Mouse (Mus musculus): ENCODE measurements around the gene Fsd2. TPM values are rescaled to one million over a fixed set of nuclear protein-coding genes. Genes with fewer than 3 reads are reported as not detected.

The Fsd2 gene
- polyA plus RNA-seq, 1 experiment from 2014 or later = 0.15 TPM

DNA sequence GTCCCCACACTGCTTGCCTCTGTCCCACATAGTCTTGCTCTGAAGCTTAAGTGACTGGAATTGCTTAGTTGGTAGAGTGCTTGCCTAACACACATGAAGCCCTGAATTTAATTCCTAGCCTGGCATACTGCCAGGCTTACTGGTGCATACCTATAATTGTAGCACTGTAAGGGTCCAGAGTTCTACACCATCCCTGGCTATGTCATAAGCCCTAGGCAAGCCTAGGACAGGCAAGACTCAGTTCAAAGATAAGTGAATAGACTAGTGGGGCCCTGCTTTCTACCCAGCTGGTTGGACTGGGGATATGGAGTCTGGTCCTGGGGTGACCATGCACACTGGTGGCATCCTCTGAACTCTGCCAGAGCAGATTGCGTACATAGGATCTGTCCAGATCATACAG lies 30.9 kb upstream of the Fsd2 start:
- Histone ChIP-seq H3K9ac (ENCODE audit: low read length) (no peak overlapping the region), H3K4me1 (replicated peaks; ENCODE audit: control insufficient read depth, insufficient read depth, low read length) (no peaks in the 10 kb centered on the region), H3K9me3 (ENCODE audit: control insufficient read depth, low read length) (no peaks in the 10 kb centered on the region), H3K4me2 (ENCODE audit: low read depth, low read length, severe bottlenecking) (no peak overlapping the region), H3K27ac (ENCODE audit: low read depth, low read length) (no peak overlapping the region), H3K27me3 (ENCODE audit: control insufficient read depth, insufficient read depth, low read length) (no peaks in the 10 kb centered on the region), H3K4me3 (ENCODE audit: low read depth, low read length) (no peak overlapping the region), H3K36me3 (ENCODE audit: control insufficient read depth, insufficient read depth, low read length) (no peaks in the 10 kb centered on the region; the same call in 1 of the 2 replicates)
- whole genome bisulfite sequencing = 94% methylated on average over 1 of the region's 1 CpGs
- peak; percentile 41 for DNase-seq (ENCODE audit: low spot score)
- no peak for ATAC-seq (replicated peaks; ENCODE audit: low FRiP score)

DNA sequence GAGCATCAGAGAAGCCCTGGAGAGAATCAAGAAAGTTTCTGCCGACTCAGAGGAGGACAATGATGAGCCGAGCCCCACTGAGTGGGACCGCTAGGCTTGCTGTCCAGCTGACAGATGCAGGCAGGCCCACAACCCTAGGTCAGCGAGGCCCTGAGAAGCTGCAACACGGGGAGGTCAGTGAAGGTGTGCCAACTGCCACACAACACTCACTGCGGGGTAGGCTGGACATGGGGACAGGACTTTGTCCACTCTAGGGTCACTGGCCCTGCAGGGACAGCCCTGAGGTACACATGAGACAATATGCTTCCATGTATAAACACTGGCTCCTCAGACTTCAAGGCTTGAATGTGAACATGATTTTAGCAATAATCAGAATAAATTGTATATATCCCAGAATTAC lies 29.3 kb upstream of the Fsd2 start:
- Histone ChIP-seq H3K4me2 (ENCODE audit: low read depth, low read length, severe bottlenecking) (no peak overlapping the region), H3K4me3 (ENCODE audit: low read depth, low read length) (no peak overlapping the region), H3K9me3 (ENCODE audit: control insufficient read depth, low read length) (no peaks in the 10 kb centered on the region), H3K27me3 (ENCODE audit: control insufficient read depth, insufficient read depth, low read length) (no peaks in the 10 kb centered on the region), H3K4me1 (replicated peaks; ENCODE audit: control insufficient read depth, insufficient read depth, low read length) (no peaks in the 10 kb centered on the region), H3K9ac (ENCODE audit: low read length) (no peak overlapping the region), H3K36me3 (ENCODE audit: control insufficient read depth, insufficient read depth, low read length) (no peaks in the 10 kb centered on the region; the same call in 1 of the 2 replicates), H3K27ac (ENCODE audit: low read depth, low read length) (no peak overlapping the region)
- ATAC-seq (replicated peaks; ENCODE audit: low FRiP score) = no peak
- DNase-seq (ENCODE audit: low spot score) = peak; percentile 42
- WGBS = 94% methylated on average over 6 of the region's 6 CpGs

- Histone ChIP-seq H3K9me3 (ENCODE audit: control insufficient read depth, low read length) (no peaks in the 10 kb centered on the region), H3K9ac (ENCODE audit: low read length) (no peak overlapping the region), H3K36me3 (ENCODE audit: control insufficient read depth, insufficient read depth, low read length) (no peaks in the 10 kb centered on the region; the same call in 1 of the 2 replicates), H3K27me3 (ENCODE audit: control insufficient read depth, insufficient read depth, low read length) (no peaks in the 10 kb centered on the region), H3K4me3 (ENCODE audit: low read depth, low read length) (no peak overlapping the region), H3K27ac (ENCODE audit: low read depth, low read length) (no peak overlapping the region), H3K4me1 (replicated peaks; ENCODE audit: control insufficient read depth, insufficient read depth, low read length) (no peaks in the 10 kb centered on the region), H3K4me2 (ENCODE audit: low read depth, low read length, severe bottlenecking) (no peak overlapping the region)
- DNase-seq (ENCODE audit: low spot score) = no peak
- no peak for ATAC-seq (replicated peaks; ENCODE audit: low FRiP score)
- 90% methylated on average over 5 of the region's 5 CpGs for WGBS
These were observed 28.3 kb upstream of the Fsd2 start for GRCm38 (mm10) chr7:81595056-81595455.

- no peaks in the 10 kb centered on the region; the same call in 1 of the 2 replicates for H3K36me3 ChIP-seq (ENCODE audit: control insufficient read depth, insufficient read depth, low read length)
- peak; percentile 39 for DNase-seq (ENCODE audit: low spot score)
- WGBS = 91% methylated on average over 8 of the region's 8 CpGs
- no peak overlapping the region for H3K27ac ChIP-seq (ENCODE audit: low read depth, low read length)
- H3K9ac ChIP-seq (ENCODE audit: low read length) = no peak overlapping the region
- H3K27me3 ChIP-seq (ENCODE audit: control insufficient read depth, insufficient read depth, low read length) = no peaks in the 10 kb centered on the region
- no peak overlapping the region for H3K4me2 ChIP-seq (ENCODE audit: low read depth, low read length, severe bottlenecking)
- no peaks in the 10 kb centered on the region for H3K4me1 ChIP-seq (replicated peaks; ENCODE audit: control insufficient read depth, insufficient read depth, low read length)
- H3K4me3 ChIP-seq (ENCODE audit: low read depth, low read length) = no peak overlapping the region
- H3K9me3 ChIP-seq (ENCODE audit: control insufficient read depth, low read length) = no peaks in the 10 kb centered on the region
- ATAC-seq (replicated peaks; ENCODE audit: low FRiP score) = no peak
These were observed 26.6 kb upstream of the Fsd2 start for GRCm38 (mm10) chr7:81593387-81593786.

DNA sequence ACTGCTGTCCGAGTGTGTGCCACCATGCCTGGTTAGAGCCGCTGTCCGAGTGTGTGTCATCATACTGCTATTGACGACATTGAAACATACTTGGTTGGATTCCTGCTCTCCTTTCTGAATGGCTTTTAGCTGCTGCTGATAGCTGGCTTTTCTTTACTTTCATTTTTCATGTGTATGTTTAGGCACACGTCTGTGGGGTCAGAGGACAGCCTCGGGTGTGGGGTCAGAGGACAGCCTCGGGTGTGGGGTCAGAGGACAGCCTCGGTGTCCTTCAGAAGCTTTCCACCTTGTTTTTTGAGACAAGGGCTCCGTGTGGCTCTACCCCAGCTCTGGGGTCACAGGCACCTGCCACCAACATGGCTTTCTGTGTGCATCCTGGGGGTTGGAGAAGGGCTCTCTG lies 25.9 kb upstream of the Fsd2 start:
- peak; percentile 26 for DNase-seq (ENCODE audit: low spot score)
- ATAC-seq (replicated peaks; ENCODE audit: low FRiP score) = no peak
- no peak overlapping the region for H3K9ac ChIP-seq (ENCODE audit: low read length)
- no peaks in the 10 kb centered on the region; the same call in 1 of the 2 replicates for H3K36me3 ChIP-seq (ENCODE audit: control insufficient read depth, insufficient read depth, low read length)
- H3K4me3 ChIP-seq (ENCODE audit: low read depth, low read length) = no peak overlapping the region
- 86% methylated on average over 9 of the region's 9 CpGs for WGBS
- no peak overlapping the region for H3K4me2 ChIP-seq (ENCODE audit: low read depth, low read length, severe bottlenecking)
- H3K4me1 ChIP-seq (replicated peaks; ENCODE audit: control insufficient read depth, insufficient read depth, low read length) = no peaks in the 10 kb centered on the region
- no peak overlapping the region for H3K27ac ChIP-seq (ENCODE audit: low read depth, low read length)
- no peaks in the 10 kb centered on the region for H3K27me3 ChIP-seq (ENCODE audit: control insufficient read depth, insufficient read depth, low read length)
- no peaks in the 10 kb centered on the region for H3K9me3 ChIP-seq (ENCODE audit: control insufficient read depth, low read length)

DNA sequence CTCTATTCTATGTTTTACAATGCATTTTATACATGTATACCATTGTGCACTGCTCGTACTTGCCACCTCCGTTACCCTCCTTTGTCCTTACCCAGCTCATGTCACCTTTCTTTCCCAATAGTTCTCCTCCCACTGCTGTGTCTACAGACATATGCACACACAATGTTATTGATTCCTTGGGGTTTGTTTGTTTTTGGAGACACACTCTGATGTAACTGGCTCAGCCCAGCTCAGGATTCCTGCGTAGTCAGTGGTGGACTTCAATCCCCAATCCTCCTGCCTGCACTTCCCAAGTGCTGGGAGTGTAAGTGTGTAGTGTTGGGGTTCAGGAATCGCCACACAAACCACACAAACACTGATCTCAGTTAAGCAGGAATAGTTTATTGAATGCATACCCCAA lies 20.5 kb upstream of the Fsd2 start:
- Histone ChIP-seq H3K27me3 (ENCODE audit: control insufficient read depth, insufficient read depth, low read length) (no peaks in the 10 kb centered on the region), H3K9me3 (ENCODE audit: control insufficient read depth, low read length) (no peaks in the 10 kb centered on the region), H3K27ac (ENCODE audit: low read depth, low read length) (no peak overlapping the region), H3K36me3 (ENCODE audit: control insufficient read depth, insufficient read depth, low read length) (no peaks in the 10 kb centered on the region; the same call in 1 of the 2 replicates), H3K4me1 (replicated peaks; ENCODE audit: control insufficient read depth, insufficient read depth, low read length) (no peaks in the 10 kb centered on the region), H3K4me3 (ENCODE audit: low read depth, low read length) (no peak overlapping the region), H3K4me2 (ENCODE audit: low read depth, low read length, severe bottlenecking) (no peak overlapping the region), H3K9ac (ENCODE audit: low read length) (no peak overlapping the region)
- 94% methylated on average over 4 of the region's 4 CpGs for WGBS
- DNase-seq (ENCODE audit: low spot score) = no peak
- ATAC-seq (replicated peaks; ENCODE audit: low FRiP score) = no peak

DNA sequence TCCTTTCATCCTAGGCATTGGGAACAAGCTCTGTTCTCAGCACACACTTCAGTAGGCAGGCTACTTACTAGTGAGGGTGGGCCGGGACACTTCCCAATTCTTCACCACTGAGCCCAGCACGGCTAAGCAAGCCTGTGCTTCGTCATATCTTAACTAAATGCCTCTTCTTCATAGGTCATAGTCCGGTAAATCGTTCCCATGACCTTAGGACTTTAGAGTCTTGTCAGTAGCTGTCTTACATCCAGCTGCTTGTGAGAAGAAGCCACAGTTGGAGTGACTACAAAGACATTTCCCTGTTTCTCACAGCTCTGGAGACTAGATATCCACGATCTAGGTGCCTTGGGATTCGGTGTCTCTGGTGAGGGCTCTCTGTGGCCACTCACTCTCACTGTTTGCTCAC lies 18.6 kb upstream of the Fsd2 start:
- H3K27ac ChIP-seq (ENCODE audit: low read depth, low read length) = no peak overlapping the region
- DNase-seq (ENCODE audit: low spot score) = no peak

GRCm38 (mm10) chr7:81583512-81583911 lies 16.8 kb upstream of the Fsd2 start:
- Histone ChIP-seq H3K9ac (ENCODE audit: low read length) (no peak overlapping the region), H3K4me2 (ENCODE audit: low read depth, low read length, severe bottlenecking) (no peak overlapping the region), H3K27ac (ENCODE audit: low read depth, low read length) (no peak overlapping the region), H3K9me3 (ENCODE audit: control insufficient read depth, low read length) (no peaks in the 10 kb centered on the region), H3K27me3 (ENCODE audit: control insufficient read depth, insufficient read depth, low read length) (no peaks in the 10 kb centered on the region), H3K4me3 (ENCODE audit: low read depth, low read length) (no peak overlapping the region), H3K36me3 (ENCODE audit: control insufficient read depth, insufficient read depth, low read length) (no peaks in the 10 kb centered on the region; the same call in 1 of the 2 replicates), H3K4me1 (replicated peaks; ENCODE audit: control insufficient read depth, insufficient read depth, low read length) (no peaks in the 10 kb centered on the region)
- ATAC-seq (replicated peaks; ENCODE audit: low FRiP score) (no peak), DNase-seq (ENCODE audit: low spot score) (no peak)
- WGBS = 77% methylated on average over 3 of the region's 3 CpGs

More for the DNA sequence above, 18.6 kb upstream of the Fsd2 start:
- no peak for ATAC-seq (replicated peaks; ENCODE audit: low FRiP score)
- Histone ChIP-seq H3K36me3 (ENCODE audit: control insufficient read depth, insufficient read depth, low read length) (no peaks in the 10 kb centered on the region; the same call in 1 of the 2 replicates), H3K4me2 (ENCODE audit: low read depth, low read length, severe bottlenecking) (no peak overlapping the region), H3K9ac (ENCODE audit: low read length) (no peak overlapping the region), H3K4me3 (ENCODE audit: low read depth, low read length) (no peak overlapping the region), H3K27me3 (ENCODE audit: control insufficient read depth, insufficient read depth, low read length) (no peaks in the 10 kb centered on the region), H3K9me3 (ENCODE audit: control insufficient read depth, low read length) (no peaks in the 10 kb centered on the region), H3K4me1 (replicated peaks; ENCODE audit: control insufficient read depth, insufficient read depth, low read length) (no peaks in the 10 kb centered on the region)
- 92% methylated on average over 7 of the region's 7 CpGs for WGBS

DNA sequence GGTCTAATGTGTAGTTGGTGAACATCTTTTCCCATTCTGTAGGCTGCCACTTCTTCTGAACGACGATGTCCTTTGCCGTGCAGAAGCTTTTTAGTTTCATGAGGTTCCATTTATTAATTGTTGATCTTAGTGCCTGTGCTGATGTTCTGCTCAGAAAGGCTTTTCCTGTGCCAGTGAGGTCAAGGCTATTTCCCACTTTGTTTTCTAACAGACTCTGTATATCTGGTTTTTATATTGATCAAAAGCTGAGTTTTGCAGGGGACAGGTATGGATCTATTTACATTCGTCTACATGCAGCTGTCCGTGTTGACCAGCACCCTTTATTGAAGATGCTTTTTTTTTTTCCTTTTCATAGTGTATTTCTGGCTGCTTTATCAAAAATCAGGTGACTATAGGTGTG lies 12.6 kb upstream of the Fsd2 start:
- Histone ChIP-seq H3K4me3 (ENCODE audit: low read depth, low read length) (no peak overlapping the region), H3K27ac (ENCODE audit: low read depth, low read length) (no peak overlapping the region), H3K27me3 (ENCODE audit: control insufficient read depth, insufficient read depth, low read length) (no peaks in the 10 kb centered on the region), H3K4me1 (replicated peaks; ENCODE audit: control insufficient read depth, insufficient read depth, low read length) (no peaks in the 10 kb centered on the region), H3K9me3 (ENCODE audit: control insufficient read depth, low read length) (no peaks in the 10 kb centered on the region), H3K36me3 (ENCODE audit: control insufficient read depth, insufficient read depth, low read length) (no peaks in the 10 kb centered on the region; the same call in 1 of the 2 replicates), H3K9ac (ENCODE audit: low read length) (no peak overlapping the region), H3K4me2 (ENCODE audit: low read depth, low read length, severe bottlenecking) (no peak overlapping the region)
- ATAC-seq (replicated peaks; ENCODE audit: low FRiP score) (no peak), DNase-seq (ENCODE audit: low spot score) (no peak)
- WGBS = 93% methylated on average over 5 of the region's 5 CpGs

All from forebrain, embryonic 11.5 days (tissue).